Mouse (Mus musculus): ENCODE results near the gene Gm12166. TPM values are rescaled to one million over a fixed set of nuclear protein-coding genes. Genes with fewer than 3 reads are reported as not detected.
A peak's percentile ranks its signal among the peaks of the same experiment; 100 is the strongest.
"Not testable (repeated sequence)": the region's sequence is repeated elsewhere in the genome, so short reads cannot be mapped to it uniquely, and the experiment has no call there.

Gene Gm12166
- 3.9 and 4.8 TPM in 2 replicates for polyA plus RNA-seq (2016; fragmentation: Nextera tagmentation; extraction: Ambion mirVana)

- not testable (repeated sequence) for H3K4me2 ChIP-seq (replicated peaks); H3K27ac ChIP-seq; H3K9ac ChIP-seq; ATAC-seq (ENCODE audit: low FRiP score, low read depth); H3K9me3 ChIP-seq; H3K27me3 ChIP-seq (replicated peaks); H3K4me1 ChIP-seq; H3K36me3 ChIP-seq; H3K4me3 ChIP-seq
- WGBS: 37% methylated on average over 19 of the region's 19 CpGs
Measured at GRCm38 (mm10) chr11:46052105-46052659, at the start of gene Gm12166. Gm12166 (minus strand) TSS chr11:46052321.

- Histone ChIP-seq H3K9ac (no peak overlapping the region), H3K9me3 (no peaks in the 10 kb centered on the region), H3K27me3 (replicated peaks) (no peaks in the 10 kb centered on the region), H3K36me3 (peaks cover 27% of the 10 kb centered on the region), H3K4me3 (no peak overlapping the region), H3K27ac (no peak overlapping the region), H3K4me1 (no peaks in the 10 kb centered on the region), H3K4me2 (replicated peaks) (no peak overlapping the region)
- WGBS: 92% methylated on average over 3 of the region's 3 CpGs
- no peak for ATAC-seq (ENCODE audit: low FRiP score, low read depth)
Measured at GRCm38 (mm10) chr11:46097062-46097461, 44.9 kb upstream of the Gm12166 start.

GRCm38 (mm10) chr11:46096265-46096649, 44.1 kb upstream of the Gm12166 start:
- Histone ChIP-seq H3K27me3 (replicated peaks) (no peaks in the 10 kb centered on the region), H3K4me2 (replicated peaks) (no peak overlapping the region), H3K4me3 (no peak overlapping the region), H3K36me3 (peaks cover 27% of the 10 kb centered on the region), H3K9me3 (no peaks in the 10 kb centered on the region), H3K27ac (no peak overlapping the region), H3K9ac (no peak overlapping the region), H3K4me1 (no peaks in the 10 kb centered on the region)
- ATAC-seq (ENCODE audit: low FRiP score, low read depth): no peak
- 94% methylated on average over 6 of the region's 6 CpGs for WGBS

DNA sequence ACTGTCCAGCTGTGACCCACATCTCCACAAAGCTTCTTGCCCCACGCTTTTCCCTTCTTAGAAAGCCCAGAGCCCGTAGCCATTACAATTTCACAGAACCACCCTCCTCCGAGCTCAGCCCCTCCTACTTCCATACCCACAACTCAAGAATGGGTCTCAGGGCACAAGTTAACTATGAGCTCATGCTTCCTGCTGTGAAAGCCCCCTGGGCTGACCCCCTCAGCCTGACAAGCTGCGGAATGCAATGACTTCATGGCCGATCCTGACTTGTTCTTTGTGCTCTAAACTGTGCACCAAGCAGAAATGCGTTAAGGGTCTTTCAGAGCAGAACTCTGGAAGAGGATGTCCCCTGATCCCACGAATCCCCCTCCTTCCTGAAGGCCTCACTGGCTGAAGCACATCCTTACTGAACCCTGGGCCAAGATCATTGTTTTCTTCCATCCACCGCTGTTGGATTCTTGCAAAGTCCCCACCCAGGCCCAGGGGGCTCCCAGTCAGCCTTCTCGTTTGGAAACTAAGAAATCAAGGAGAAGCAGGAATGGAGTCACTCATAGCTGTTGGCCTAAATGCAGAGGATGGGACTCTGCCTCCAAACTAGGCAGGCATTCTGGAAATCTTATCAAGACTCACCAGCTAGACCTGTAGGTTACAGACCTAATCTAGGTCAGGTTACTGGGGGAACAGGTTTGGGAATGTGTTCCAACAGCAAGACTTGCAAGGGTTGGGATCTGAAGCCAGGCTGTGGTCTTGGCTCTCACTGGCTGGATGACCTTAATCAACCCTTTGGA, 43.5 kb upstream of the Gm12166 start:
- H3K36me3 ChIP-seq: peaks cover 21% of the 10 kb centered on the region
- ATAC-seq (ENCODE audit: low FRiP score, low read depth): no peak
- no peak overlapping the region for H3K27ac ChIP-seq
- no peak overlapping the region for H3K9ac ChIP-seq
- no peak overlapping the region for H3K4me3 ChIP-seq
- peaks cover 2% of the 10 kb centered on the region; the same call in 1 of the 2 replicates for H3K4me1 ChIP-seq
- 68% methylated on average over 9 of the region's 9 CpGs for WGBS
- H3K9me3 ChIP-seq: no peaks in the 10 kb centered on the region
- no peak overlapping the region for H3K4me2 ChIP-seq (replicated peaks)
- no peaks in the 10 kb centered on the region for H3K27me3 ChIP-seq (replicated peaks)

DNA sequence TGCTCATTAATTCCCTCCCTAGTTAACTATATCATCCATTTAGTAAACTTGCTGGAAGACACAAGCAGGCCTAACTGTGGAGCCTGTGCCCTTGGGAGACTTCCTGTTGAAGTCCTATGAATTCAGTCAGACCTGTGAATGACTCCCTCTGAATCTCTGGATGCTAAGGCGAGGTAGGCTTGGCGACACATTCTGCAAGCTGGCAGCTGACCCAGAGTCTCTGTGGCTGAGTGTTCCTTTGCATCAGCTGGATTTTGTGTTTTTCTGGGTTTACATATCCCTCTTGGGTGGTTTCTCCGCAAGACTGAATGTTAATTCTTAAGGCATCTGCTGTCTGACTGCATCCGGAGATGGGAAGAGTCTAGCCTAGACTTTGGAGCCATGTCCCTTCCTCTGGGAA, 40.0 kb upstream of the Gm12166 start:
- ATAC-seq (ENCODE audit: low FRiP score, low read depth): no peak
- Histone ChIP-seq H3K9me3 (no peaks in the 10 kb centered on the region), H3K4me1 (peaks cover 6% of the 10 kb centered on the region; the same call in 1 of the 2 replicates), H3K36me3 (0 out of 2 replicates have a peak, but pooled peaks cover 6% of the 10 kb centered on the region), H3K4me2 (replicated peaks) (no peak overlapping the region), H3K4me3 (no peak overlapping the region), H3K27me3 (replicated peaks) (no peaks in the 10 kb centered on the region), H3K27ac (no peak overlapping the region), H3K9ac (no peak overlapping the region)
- WGBS: 85% methylated on average over 4 of the region's 4 CpGs

DNA sequence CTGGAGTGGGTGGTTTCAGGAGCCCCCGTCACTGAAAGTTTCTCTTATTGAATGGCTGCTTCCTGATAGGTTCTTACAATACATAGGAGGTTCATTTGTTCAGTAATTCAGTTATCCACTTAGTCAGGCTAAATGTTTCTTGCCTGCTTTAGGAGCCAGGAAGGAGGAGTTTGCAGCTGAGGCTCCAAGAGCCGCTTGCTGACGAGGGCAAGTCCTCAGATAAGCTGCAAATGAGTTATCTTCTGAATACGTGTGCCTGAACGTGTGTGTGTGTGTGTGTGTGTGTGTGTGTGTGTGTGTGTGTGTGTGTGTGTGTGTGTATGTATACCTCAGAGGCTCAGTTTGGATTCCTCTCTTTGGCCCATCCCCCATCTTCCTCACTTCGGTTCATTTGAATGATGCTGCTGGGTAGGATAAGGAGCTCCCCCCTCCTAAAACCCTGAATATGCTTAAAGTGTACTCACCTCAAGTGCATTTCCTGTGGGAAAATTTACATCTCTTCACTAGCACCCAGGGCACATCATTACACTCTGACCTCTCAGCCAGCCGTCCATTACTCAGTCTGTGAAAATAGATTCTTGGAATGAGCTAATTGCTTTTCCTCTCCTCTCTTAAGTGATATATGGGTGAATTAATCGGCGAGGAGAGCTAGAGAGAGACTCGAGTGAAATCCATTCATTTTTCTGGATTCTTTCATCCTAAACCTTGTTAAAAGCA, 39.0 kb upstream of the Gm12166 start:
- H3K36me3 ChIP-seq: 0 out of 2 replicates have a peak, but pooled peaks cover 6% of the 10 kb centered on the region
- H3K27ac ChIP-seq: no peak overlapping the region
- H3K9me3 ChIP-seq: no peaks in the 10 kb centered on the region
- H3K27me3 ChIP-seq (replicated peaks): no peaks in the 10 kb centered on the region
- WGBS: 51% methylated on average over 10 of the region's 10 CpGs
- H3K4me1 ChIP-seq: peaks cover 6% of the 10 kb centered on the region; the same call in 1 of the 2 replicates
- H3K9ac ChIP-seq: no peak overlapping the region
- ATAC-seq (ENCODE audit: low FRiP score, low read depth): peak; percentile 50; the same call in 1 of the 2 replicates
- no peak overlapping the region for H3K4me3 ChIP-seq
- H3K4me2 ChIP-seq (replicated peaks): no peak overlapping the region

- no peak overlapping the region for H3K27ac ChIP-seq
- H3K36me3 ChIP-seq: 0 out of 2 replicates have a peak, but pooled peaks cover 6% of the 10 kb centered on the region
- H3K27me3 ChIP-seq (replicated peaks): no peaks in the 10 kb centered on the region
Measured at GRCm38 (mm10) chr11:46090036-46090725, 38.1 kb upstream of the Gm12166 start.

DNA sequence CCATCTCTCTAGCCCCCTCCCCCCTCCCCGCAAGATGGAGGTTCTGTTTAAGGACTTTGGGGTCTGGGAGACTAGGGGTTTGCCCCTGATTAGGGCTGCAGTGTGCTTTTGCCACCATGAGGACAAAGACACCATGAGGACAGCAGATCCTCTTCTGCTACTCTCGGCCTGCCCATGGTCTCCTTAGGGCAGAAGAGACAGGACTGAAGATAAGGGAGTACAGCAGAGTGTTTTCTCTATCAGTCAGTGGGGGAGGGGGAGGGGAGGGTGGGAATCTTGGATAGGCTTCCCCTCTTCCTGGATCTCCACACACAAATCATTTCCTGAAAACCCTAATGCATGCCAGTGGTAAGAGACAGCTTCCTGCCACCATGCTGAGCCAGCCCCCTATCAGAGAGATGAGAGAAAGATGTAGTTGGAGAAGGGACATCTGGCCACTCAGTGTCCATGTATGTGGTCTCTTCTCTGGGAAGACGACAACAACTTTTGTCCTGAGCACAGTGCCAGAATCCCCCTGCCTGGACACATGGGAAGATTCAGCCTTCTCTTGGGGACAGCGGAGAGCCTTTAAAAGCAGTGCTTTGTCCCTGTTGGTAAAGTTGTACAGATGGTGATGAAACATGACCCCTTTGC, 37.1 kb upstream of the Gm12166 start:
- 75% methylated on average over 4 of the region's 4 CpGs for WGBS
- Histone ChIP-seq H3K4me1 (peaks cover 10% of the 10 kb centered on the region; the same call in 1 of the 2 replicates), H3K4me3 (no peak overlapping the region), H3K36me3 (no peaks in the 10 kb centered on the region), H3K4me2 (replicated peaks) (no peak overlapping the region), H3K27me3 (replicated peaks) (no peaks in the 10 kb centered on the region), H3K9me3 (no peaks in the 10 kb centered on the region), H3K27ac (no peak overlapping the region), H3K9ac (no peak overlapping the region)
- ATAC-seq (ENCODE audit: low FRiP score, low read depth): no peak

More at GRCm38 (mm10) chr11:46090036-46090725, 38.1 kb upstream of the Gm12166 start:
- Histone ChIP-seq H3K4me1 (peaks cover 6% of the 10 kb centered on the region; the same call in 1 of the 2 replicates), H3K4me3 (no peak overlapping the region), H3K4me2 (replicated peaks) (no peak overlapping the region), H3K9me3 (no peaks in the 10 kb centered on the region), H3K9ac (no peak overlapping the region)
- WGBS: 92% methylated on average over 10 of the region's 10 CpGs
- no peak for ATAC-seq (ENCODE audit: low FRiP score, low read depth)

- no peak for ATAC-seq (ENCODE audit: low FRiP score, low read depth)
- Histone ChIP-seq H3K27me3 (replicated peaks) (no peaks in the 10 kb centered on the region), H3K4me2 (replicated peaks) (no peak overlapping the region), H3K4me3 (no peak overlapping the region), H3K9ac (no peak overlapping the region), H3K9me3 (no peaks in the 10 kb centered on the region), H3K36me3 (no peaks in the 10 kb centered on the region), H3K4me1 (peaks cover 10% of the 10 kb centered on the region; the same call in 1 of the 2 replicates), H3K27ac (no peak overlapping the region)
- 89% methylated on average over 3 of the region's 3 CpGs for WGBS
Measured at GRCm38 (mm10) chr11:46086446-46086845, 34.3 kb upstream of the Gm12166 start.

- no peak for ATAC-seq (ENCODE audit: low FRiP score, low read depth)
- 93% methylated on average over 10 of the region's 10 CpGs for WGBS
- H3K4me3 ChIP-seq: no peak overlapping the region
- H3K27ac ChIP-seq: no peak overlapping the region
- no peak overlapping the region for H3K4me2 ChIP-seq (replicated peaks)
- no peak overlapping the region for H3K9ac ChIP-seq
- no peaks in the 10 kb centered on the region for H3K27me3 ChIP-seq (replicated peaks)
- no peaks in the 10 kb centered on the region for H3K9me3 ChIP-seq
- peaks cover 7% of the 10 kb centered on the region; the same call in 1 of the 2 replicates for H3K4me1 ChIP-seq
- H3K36me3 ChIP-seq: no peaks in the 10 kb centered on the region
Measured at GRCm38 (mm10) chr11:46085398-46086163, 33.5 kb upstream of the Gm12166 start.

GRCm38 (mm10) chr11:46084568-46084967, 32.4 kb upstream of the Gm12166 start:
- Histone ChIP-seq H3K4me3 (no peak overlapping the region), H3K9me3 (no peaks in the 10 kb centered on the region), H3K27ac (no peak overlapping the region), H3K4me2 (replicated peaks) (no peak overlapping the region), H3K27me3 (replicated peaks) (no peaks in the 10 kb centered on the region), H3K9ac (no peak overlapping the region), H3K4me1 (peaks cover 4% of the 10 kb centered on the region; the same call in 1 of the 2 replicates), H3K36me3 (no peaks in the 10 kb centered on the region)
- 81% methylated on average over 3 of the region's 3 CpGs for WGBS
- no peak for ATAC-seq (ENCODE audit: low FRiP score, low read depth)
